Mouse (Mus musculus): ENCODE data around the gene Gm16223.

Gm16223 gene

DNA sequence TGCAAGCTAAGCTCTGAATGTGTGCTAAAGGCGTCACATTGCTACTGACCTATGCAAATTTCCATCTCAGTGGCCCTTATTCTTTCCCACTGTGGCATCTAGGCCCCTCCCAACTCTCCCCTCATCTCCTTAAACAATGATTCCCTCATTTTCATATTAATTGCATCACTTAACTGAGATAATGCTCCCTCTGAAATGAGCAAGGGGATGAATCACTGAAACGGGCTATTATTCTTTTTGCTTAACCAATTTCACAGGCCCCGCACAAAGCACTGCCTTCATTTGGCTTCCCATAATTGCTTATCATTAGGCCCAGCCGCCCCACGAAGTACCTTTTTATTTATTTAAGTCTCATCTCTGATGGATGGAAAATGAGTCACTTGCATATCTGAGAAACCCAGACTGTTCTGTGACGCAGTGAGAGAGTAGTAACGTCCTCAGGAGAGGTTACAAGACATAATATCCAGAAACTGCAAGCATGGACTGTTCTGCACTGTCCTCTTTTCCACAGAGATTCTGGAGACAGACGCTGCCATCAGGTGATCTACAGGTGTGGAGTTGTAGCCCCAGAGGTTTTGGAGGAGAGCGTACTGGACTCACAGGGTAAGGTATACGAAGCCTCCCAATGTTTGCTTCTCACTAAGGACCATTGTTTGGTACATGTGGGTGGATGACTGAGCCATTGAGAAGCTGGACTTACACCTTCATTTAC, at the start of gene Gm16223:
TSS of gene Gm16223 (plus strand) at position 485 of the 712 bp plus-strand sequence.
- DNase-seq (ENCODE audit: extremely low read depth, low read depth, low spot score), result no peak

DNA sequence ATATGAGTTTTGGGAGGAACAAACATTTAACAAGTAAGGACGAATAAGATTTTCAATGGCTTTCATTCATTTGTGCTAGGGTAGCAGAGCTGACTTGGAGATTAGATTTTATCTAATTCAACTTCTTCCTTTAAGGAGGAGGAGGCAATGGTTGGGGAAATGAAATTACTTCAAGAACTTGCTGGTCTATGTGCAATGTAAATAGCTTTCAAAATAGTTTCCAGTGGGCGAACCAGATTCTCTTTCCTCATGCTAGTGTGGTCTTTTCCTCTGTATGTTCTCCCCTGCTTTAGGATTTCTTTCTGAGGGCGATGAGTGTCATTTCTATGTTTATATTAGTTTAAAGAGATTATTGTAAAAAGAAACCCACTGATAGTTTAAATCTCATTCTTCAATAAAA, 45.7 kb upstream of the Gm16223 start:
- no peak for DNase-seq (ENCODE audit: extremely low read depth, low read depth, low spot score)

DNA sequence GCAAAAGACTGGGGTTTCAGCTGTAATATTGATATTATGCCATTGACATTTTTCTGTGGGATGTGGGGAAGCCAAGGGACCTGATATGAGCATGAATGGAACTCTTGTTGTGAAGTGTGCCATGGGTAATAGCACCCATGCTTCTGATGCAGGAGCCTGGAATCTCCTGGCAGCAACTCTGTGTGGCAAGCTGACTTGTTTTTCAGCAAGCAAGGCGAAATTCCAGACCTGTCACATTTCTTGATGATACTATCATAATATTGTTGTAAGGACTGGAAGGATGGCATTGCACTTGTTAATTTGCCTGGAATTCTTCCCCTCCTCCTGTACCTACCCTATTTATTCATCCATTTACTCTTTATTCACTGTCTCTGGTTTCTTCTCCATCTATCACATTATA, 44.2 kb upstream of the Gm16223 start:
- no peak for DNase-seq (ENCODE audit: extremely low read depth, low read depth, low spot score)

DNA sequence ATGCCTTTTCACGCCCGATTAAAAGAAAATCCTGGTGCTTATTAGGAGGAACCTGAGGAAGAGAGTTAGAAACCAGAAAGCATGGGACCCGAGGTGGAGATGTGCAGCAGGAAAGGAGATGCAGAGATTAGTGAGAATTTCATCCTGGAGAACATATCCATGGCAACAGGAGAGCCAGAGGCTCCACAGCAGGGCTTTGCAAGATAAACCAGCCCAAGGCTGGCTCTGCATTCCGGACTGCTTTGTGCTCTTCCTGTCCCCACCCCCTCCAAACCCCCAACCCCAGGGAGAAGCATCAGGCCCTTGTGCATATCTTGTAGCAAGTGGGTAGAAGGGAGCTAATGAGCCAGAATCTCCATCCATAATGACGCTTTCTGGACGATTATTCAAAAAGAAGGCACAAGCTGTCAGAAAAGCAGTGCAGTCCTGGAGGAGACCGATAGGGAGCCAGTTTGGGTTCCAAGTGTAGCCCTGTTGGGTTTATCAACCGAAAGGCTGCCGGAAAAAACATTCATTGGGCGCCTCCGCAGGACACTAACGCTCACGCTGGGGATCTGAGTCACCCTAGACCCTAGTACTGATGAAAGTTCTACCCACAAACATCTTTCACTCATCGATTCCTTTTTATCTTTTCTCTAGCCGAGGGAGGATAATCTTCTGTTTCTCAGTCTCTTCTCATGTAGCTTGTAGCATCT, 31.2 kb upstream of the Gm16223 start:
- no peak for DNase-seq (ENCODE audit: extremely low read depth, low read depth, low spot score)

DNA sequence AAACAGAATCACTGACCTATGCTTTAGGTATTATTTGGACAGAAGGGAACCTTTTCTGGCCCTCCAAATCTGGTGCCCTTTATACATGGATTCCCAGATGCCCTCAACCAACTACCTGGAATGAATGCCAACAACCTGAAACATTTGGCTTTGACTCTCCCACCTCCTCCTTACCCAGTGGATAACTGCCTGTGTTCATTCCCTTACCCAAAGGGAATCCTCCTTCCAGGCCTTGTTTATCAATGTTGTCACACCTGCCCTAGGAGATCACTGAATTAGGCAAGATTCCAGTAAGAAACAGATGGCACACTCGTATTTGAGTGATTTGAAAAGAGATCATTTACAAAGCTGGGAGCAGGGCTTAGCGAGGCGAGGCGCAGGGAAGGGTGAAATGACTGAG, 13.1 kb upstream of the Gm16223 start:
- DNase-seq (ENCODE audit: extremely low read depth, low read depth, low spot score), result no peak

DNA sequence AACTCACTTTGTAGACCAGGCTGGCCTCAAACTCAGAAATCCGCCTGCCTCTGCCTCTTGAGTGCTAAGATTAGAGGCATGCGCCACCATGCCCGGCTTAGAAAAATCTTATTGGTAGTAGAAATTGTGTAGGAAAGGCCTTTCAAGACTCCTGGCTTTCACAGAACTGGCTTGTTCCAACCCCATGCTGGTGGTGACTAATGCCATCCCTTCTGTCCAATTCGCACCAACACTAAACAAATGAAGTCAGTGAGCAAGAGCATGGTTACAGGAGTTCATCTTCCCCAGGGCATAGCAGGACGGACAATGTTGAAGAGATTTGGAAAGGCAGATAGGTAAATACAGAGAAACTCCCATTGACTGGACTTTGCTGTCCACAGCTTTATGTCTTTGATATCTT, 12.6 kb upstream of the Gm16223 start:
- DNase-seq (ENCODE audit: extremely low read depth, low read depth, low spot score), result no peak

DNA sequence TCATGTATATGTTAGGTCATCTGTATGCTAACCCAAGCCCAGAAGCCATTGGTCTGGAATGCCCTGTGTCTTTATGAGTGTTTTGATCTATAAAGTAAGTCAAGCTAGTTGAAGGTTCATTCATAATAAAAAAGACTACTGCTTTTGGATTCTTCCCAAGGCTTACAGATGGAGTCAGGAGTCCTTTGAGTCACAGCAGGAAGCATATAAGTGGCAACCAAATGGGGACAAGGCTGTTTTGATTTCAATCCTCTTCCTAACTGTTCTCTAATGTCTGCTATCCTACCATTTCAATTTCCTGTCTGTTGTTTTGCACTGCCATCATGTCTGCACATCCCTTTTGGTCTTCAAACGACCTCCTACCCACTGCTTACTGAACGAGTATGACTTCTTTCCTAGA, 2.7 kb upstream of the Gm16223 start:
- no peak for DNase-seq (ENCODE audit: extremely low read depth, low read depth, low spot score)

DNA sequence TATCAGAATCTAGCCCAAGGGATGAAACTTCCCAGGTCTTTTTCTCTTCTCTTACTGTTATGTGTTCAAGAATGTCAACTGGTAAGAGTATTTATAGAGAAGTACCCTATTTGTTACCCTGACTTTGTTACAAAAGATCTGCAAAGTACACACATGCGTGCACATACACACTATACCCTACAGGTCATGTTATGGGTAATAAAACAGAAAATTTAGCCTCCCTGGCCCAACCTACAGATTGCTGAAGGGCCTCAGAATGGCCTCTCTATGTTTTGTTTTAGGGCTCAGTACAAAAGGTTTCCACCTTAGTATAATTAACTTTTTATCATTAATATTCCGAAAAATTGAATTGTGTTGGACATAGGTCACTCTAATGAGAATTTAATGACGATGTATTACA, 685 bp upstream of the Gm16223 start:
- DNase-seq (ENCODE audit: extremely low read depth, low read depth, low spot score), result no peak

DNA sequence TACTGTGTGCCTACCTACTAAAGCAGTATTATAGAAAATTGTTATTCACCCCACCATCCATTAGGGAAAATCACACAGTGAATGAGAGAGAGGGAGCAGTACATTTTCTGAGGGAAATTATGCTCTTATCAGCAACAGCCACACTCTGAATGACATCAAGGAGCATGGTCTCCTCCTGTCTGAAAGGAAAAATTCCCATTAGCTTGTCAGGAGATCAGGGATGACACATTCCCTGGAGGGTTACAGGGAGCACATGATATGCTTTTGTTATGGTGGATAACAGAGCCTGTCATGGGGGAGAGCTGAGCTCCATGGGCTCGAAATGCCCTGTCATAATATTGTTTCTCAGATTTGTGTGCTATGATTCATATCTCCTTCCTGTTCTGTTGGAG, 424 bp downstream of the Gm16223 start:
- no peak for DNase-seq (ENCODE audit: extremely low read depth, low read depth, low spot score)

DNA sequence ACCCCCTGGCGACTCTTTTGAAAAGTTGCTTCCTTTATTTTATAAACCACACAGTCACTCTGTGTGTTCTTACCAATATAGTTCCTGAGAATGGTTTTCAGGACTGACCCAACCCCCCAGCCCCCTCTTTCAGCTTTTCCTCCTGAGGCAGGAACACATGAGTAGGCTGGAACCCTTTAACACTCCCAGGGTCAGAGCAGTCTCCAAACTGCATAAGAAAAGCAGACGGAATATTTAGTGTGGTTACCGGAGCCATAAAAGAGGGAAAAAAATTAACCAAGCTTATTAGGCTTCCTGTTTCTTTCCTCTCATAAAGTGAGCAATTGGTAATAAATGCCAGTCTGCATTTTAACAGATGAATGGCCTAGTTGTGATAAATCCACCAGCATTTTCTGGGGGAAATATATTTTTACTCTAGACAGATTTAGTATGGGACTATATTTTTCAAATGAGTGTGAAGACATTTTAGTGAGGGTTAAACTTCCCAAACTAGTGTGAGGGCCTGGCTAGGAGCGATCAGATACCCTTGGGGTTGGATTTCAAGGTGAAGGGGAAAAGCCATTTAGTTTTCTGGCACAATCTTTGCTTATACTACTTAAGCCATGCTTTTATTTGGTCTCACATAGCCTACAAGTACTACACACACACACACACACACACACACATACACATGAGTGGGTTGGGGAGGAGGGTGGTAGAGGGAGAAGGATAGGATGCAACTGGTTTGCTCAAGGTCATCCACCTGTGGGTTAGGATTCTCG, 49.0 kb downstream of the Gm16223 start:
- DNase-seq (ENCODE audit: extremely low read depth, low read depth, low spot score), result no peak

DNA sequence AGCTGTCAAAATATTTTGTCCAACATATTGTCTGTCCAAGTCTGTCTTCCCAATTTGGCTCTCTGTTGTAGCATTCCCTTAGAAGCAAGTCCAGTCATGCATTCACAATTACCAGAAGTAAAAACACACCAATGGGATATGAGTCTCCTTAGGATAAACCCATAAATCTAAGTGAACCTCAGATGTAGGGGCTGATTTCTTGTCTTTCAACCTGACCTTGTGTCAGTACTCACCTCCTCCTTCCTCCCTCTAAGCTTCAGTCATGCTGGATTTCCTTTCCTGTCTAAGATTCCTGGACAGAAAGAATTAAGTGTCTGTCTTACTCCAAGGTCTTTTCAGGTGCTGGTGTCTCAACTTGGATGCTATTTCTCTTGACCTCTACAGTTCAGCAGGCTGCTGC, 57.8 kb downstream of the Gm16223 start:
- DNase-seq (ENCODE audit: extremely low read depth, low read depth, low spot score), result no peak

DNA sequence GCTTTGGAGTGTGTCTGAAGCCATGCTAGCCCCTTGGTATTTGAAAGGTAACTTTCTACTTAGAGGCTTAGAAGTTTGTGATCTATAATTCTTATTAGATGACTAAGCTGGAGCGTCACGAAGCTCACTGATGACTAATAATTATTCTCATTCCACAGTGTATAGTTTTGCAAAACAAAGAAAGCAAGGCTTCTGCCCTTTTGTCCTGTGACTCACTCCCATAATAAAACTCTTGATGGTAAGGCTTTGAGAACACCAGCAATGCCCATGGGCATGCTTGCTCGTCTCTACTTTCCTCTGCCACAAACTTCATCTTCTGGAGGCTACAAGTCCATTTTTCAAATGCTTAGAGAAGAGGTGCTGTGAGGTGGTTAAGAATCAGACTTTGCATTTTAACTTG, 87.9 kb downstream of the Gm16223 start:
- DNase-seq (ENCODE audit: extremely low read depth, low read depth, low spot score), result no peak

DNA sequence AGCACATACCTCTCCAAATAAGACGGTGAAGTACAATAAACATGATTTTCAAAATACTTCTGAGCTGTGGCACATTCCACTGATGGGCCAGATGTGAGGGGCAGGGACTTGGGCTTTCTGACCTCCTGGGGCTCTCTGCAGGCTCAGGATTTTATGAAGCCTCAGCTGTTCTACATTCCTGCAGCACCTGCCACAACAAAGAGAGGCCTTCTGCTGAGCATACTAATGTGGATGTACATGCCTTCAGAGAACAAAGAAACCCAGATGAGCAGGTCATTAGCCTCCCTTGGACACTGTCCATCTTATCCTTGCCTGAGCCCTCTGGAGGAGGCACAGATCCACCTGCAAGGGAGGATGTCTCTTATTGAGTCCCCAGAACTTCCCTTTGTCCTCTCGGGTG, 97.0 kb downstream of the Gm16223 start:
- no peak for DNase-seq (ENCODE audit: extremely low read depth, low read depth, low spot score)

DNA sequence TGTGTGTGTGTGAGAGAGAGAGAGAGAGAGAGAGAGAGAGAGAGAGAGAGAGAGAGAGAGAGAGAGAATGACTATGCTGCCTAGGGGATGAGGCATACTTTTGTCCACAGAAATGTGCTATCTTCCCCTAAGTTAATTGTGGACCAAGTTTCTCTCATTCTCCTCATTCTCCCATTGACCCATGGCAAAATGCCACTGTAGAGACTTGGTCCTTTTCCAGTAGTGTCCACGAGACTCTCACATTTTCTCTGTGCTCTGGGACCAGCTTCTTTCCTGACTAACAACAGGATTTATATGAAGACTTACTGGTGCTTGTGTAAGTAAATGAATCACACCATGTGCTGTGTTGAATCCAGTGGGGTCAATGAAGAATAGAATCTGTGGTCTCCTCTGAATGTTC, 98.6 kb downstream of the Gm16223 start:
- no peak for DNase-seq (ENCODE audit: extremely low read depth, low read depth, low spot score)

DNA sequence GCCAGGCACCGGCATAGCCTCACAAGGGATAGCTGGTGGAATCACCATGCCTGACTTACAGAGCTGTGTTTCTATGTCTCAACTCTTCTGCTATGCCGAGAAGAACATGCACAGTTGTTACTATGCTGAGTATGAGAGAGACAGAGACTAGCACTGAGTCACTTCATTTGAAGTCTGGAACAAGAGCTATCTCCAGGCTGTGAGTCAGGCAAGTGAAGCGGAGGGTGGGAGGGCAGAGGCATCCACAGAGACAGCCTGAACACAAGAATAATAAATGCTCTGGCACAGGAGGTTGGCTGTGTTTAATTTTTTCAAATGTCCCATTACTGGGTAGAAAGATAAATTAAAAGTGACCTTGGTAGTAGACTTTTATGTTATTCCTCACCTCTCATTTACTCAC, 100.3 kb downstream of the Gm16223 start:
- DNase-seq (ENCODE audit: extremely low read depth, low read depth, low spot score), result no peak

DNA sequence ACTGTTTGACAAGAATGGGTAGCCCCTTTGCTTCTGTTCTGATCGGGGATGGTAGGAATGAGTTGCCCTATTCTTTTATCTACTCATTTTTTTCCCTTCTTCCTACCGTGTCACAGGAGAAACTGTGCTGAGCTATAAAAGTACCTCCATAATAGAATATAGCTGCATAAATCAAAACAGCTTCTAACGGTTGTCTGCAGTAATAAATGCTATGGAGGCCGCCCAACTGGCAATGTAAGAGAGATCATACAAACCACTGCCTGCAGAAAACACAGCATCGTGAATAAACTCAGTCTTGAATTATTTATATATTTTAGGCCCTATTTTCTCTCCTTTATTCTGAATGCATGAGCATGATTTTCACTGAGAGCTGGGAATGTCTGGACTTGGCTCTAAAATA, 101.0 kb downstream of the Gm16223 start:
- no peak for DNase-seq (ENCODE audit: extremely low read depth, low read depth, low spot score)

DNA sequence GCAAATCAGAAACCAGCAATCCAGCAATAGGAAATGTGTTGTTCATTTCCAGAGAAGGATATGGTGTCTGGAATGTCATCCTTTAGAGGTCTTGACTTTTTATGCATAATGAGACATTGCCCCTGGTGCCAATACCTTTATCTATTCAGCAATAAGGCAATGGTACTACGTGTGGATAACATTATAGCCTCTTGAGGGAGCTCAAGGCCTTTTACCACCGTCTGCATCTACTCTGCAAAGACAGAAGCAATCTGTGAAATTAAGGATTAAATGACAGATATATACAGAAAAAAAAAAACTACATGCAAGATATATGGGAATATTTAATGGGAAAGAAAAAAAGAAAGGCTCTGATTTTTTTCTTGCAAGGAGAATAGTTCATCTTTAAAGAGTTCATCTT, 106.3 kb downstream of the Gm16223 start:
- DNase-seq (ENCODE audit: extremely low read depth, low read depth, low spot score), result no peak

DNA sequence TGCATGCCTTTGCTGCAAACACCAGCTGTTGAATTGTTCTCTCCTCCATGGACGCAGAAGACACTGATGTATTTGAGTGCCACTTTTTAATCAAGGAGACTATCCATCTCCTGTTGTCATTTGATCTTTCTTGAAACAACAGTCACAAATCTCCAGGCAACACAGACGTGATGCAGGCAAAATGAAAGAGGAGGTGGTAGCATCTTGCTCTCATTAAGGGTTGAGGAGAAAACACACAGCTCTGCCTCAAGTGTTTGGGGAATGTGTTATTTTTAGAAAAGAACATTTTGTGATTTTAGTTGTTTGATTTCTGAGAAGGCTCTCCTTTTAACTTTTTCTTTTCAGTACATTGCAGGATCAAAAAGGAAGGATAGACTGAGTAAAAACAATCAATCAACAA, 107.7 kb downstream of the Gm16223 start:
- no peak for DNase-seq (ENCODE audit: extremely low read depth, low read depth, low spot score)

DNA sequence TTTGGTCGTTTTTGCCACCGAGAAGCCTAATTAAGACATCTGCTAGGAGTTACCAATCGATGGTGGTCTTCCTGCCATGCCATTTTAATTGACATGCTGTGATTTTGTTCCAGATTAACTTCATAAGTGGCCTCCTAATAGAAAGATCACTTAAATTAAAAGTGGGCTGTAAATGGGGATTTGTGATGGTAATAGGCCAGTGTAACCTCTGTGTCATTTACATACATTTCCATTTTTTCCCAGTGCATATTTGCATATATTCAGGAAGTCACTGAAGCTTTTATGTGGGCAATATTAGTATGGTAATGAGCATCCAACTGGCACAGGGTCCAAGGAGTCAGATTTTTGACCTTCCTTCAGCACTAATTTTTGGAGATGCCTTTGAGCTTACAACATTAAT, 130.7 kb downstream of the Gm16223 start:
- DNase-seq (ENCODE audit: extremely low read depth, low read depth, low spot score), result no peak

DNA sequence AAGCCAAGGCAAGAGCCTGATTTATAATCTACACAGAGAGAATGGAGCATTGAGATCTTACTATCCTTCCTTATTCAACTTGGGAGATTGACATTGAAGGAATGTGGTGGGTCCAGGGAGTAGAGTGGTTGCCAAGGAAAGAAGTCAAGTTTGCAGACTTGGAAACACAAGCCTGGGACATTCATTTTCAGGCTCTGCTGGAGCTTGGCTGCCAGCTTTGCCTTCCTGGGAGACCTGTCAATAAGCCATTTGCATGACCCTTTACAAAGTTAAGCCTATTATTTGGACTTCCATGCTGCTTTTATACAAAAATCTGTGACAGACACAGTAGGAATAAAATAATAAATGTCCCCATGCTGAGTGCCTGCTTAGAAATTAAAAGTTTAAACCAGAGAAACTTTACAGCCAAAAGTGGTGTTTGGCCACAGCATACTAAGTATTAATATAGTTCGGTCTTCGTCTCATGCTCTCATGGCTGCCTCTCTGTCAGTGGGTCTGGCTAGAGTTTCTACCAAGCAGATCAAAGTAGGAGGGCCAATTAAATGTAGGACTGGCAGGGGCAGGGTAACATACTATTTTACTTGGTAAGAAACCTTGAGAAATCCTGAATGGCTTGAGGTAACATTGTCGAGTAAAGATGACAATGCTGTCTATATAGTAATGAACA, 139.8 kb downstream of the Gm16223 start:
- no peak for DNase-seq (ENCODE audit: extremely low read depth, low read depth, low spot score)

DNA sequence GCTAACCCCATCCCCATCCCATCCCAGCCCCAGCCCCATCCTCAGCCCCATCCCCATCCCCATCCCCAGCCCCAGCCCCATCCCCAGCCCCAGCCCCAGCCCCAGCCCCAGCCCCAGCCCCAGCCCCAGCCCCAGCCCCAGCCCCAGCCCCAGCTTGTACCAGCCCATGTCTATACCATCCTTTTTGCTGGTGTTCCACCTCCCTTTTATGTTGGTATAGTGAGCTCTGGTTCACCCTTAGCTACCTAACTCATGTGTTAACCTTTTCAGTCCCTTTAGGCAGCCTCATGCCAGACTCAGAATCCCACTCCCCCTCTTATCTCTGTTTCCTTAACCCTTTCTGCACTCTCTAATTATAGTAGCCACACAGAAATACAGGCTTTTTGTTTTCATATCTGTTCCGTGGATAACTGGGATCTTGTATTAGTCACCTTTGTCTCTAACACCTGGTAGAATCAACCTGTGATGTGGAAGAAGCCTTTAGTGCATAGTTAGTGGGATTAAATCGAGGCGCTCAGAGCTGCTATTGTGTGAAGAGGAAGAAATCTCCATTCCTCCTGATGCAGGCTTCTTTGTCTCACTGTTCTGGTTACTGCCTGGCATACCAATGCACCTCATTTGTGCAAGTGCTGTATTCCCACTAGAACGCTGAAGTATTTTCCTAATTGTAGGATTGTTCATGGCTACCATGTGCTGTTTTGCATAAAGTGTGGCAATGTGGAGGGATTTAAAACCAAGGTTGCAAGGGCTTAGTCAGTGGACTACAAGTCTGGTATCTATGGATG, 144.0 kb downstream of the Gm16223 start:
- no peak for DNase-seq (ENCODE audit: extremely low read depth, low read depth, low spot score)

All from fat pad, adult 2 months (tissue).